Mouse (Mus musculus) left cerebral cortex, postnatal 14 days (tissue): ENCODE data around the gene Spdye4b. TPM values are rescaled to one million over a fixed set of nuclear protein-coding genes. Genes with fewer than 3 reads are reported as not detected.

ENCODE experiments used
- DNase-seq, 2 experiments: peaks; one replicate each; pipeline ENCODE4 v3.0.0; 2021 to 2022; ENCODE audit warnings: low spot score in 2 of 2, mixed read lengths in 1 of 2
- intact Hi-C: fragments of 180-260 bp; cut with DNase I; formaldehyde crosslinking; loops from one replicate; pipeline ENCODE4 v1.15.1; 2025
- microRNA-seq, 2 experiments: library from miRNA; unstranded; fragments of <30 nt; microRNA quantifications; one replicate each; pipeline ENCODE4 v1.2.0; 2022
- total RNA-seq, 2 experiments: library from RNA; stranded (reverse); gene quantifications; 2 replicates each; pipeline ENCODE4 v1.2.3; 2021

Gene Spdye4b
- total RNA-seq, 2 experiments from 2014 or later: not detected

DNA sequence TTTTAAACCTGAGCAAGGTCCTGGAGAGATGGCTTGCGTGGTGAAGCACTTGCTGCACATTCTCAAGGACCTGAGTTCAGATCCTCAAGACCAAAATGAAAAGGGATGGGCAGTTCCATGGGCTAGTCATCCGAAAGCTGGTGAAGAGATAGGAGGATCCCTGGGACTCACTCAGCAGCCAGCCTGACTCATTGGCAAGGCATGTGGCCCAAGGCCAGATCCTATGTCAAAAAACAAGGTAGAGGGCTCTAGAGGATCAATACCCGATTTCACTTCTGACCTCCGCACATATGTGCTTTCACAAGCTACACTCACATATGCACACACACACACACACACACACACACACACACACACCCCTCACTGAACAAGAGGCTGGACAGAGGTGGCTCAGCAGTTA, 15.7 kb downstream of the Spdye4b start:
- intact Hi-C loops: no loop called here
- no peak for DNase-seq

DNA sequence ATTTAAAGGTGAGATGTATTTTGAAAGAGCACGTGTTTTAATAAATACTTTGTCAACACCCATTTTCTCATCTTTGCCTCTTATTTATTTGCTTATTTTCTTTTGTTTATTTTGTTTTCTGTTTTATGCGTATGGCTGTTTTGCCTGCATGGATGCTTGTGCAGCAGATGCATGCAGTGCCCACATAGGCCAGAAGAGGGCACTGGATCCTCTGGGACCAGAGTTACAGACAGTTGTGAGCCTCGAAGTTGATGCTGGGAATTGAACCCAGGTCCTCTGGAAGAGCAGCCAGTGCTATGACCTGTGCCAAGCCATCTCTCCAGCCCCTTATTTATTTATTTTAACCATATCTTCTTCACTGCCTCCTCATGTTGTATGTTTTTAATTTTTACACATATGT, 24.2 kb downstream of the Spdye4b start:
- DNase-seq: no peak
- intact Hi-C loops: no loop called here

DNA sequence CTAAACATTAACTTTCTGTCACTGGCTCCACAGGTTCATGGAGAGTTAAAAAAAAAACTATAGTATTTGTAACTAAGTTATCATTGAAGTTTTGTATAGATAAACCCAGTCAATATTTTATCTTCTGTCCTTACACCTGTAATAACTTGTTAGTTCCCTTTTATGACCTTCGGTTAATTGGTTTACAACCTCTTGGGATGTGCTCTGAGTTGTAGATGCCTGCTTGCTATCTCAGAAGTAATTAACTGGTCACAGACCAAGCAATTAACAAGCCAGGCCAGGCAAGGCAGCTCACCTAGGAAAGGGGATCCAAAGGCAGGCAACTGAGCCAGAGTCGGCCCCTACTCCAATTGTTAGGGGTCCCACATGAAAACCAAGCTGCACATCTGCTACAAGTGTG, 33.0 kb downstream of the Spdye4b start:
- DNase-seq: no peak
- intact Hi-C loops: no loop called here

DNA sequence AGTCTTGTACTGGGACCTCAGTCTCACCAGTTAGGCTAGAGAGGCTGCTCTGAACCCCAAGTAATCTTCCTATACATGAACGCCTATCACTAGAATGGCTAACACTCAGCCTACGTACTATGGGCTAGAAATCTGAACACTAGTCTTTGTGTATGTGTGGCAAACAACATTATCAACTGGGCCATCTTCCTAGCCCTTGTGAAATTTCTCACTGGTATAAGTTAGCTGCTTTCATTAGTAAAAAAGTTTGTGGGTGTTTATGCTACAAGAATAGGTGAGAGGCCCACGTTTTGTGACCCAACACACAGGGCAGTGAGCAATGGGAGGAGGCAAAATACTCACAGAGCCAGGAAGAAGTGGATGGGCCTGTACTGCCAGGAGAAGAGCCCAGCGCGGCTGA, 40.2 kb downstream of the Spdye4b start:
- no peak for DNase-seq
- intact Hi-C loops: no loop called here

DNA sequence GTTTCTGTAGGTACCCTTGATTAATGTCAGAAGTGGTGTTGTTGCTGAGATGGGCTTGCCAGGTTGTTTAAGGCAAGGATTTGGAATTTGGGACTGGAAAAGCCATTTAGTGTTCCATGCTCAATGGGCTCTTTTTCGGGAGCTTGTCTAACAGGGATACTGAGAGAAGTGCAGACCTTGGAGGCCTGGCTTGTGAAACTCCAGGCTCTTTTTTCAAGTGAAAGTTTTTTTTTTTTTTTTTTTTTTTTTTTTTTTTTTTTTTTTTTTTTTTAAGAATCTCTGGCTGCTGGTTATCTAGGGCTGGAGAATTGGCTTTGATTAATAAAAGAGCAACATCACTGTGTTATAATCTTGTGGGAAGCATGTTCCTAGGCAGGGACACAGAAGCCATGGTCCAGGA, 41.5 kb downstream of the Spdye4b start:
- intact Hi-C loops: loop anchor here (1.0 kb wide), 1 partner anchor 12 kb away; no protein-coding TSS in a partner anchor
- DNase-seq: no peak

DNA sequence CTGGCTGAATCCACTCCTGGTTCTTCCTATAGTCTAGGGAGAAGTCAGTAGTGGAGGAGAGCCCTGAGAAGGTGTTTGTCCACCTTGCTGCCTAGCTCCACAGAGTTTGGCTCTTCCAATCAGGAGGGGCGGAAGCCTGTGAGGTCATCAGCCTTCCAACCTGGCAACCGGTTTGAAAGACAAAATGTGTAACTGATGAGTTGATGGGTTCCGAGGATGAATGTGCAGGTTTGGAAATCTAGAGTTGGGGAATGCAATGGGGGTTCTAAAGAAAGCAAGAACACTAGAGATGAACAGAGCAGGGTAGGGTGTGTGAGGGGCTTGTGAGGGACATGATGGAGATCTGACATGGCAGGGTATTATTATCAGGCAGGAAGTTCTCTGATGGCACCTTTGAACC, 46.0 kb downstream of the Spdye4b start, which contains the start of gene Spdye4a:
Gene Spdye4a (minus strand): TSS at position 101 of the 400 bp plus-strand sequence.
- DNase-seq: no peak
- intact Hi-C loops: no loop called here

DNA sequence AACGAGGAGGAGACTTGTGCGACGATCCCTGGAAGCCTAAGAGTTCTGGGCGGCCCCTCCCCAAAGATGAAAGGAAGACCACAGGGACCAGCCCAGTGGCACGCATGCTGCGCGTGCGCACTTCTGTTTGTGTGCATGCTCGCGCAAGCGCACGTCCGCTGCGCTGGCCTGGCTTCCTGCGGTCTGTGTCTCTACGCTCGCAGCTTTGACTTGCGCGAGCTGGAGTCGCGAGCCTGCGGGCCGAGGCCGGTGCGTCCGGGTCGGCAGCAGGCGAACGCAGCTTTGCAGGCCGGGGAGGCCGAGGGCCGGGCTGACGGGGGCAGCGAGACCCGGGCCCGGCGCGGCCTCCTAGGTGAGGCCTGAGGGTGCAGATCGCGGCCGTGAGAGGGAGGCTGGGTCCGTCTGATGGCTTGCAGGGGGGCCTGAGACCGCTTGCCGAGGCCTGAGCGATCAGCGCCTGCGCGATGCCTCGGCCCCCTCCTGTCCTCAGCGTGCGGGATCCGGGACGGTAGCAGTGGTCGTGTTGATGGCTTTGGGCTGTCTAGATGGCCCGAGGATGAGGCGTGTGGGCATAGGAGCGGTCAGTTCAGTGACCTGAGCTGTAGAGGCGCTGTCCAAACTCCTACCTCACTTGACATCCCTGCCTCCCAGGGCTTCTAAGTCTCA, 54.3 kb downstream of the Spdye4b start, which contains the start of gene Zfp12:
Gene Zfp12 (plus strand): TSS at position 136 of the 666 bp plus-strand sequence.
- DNase-seq: peak; percentile 96 to 97

DNA sequence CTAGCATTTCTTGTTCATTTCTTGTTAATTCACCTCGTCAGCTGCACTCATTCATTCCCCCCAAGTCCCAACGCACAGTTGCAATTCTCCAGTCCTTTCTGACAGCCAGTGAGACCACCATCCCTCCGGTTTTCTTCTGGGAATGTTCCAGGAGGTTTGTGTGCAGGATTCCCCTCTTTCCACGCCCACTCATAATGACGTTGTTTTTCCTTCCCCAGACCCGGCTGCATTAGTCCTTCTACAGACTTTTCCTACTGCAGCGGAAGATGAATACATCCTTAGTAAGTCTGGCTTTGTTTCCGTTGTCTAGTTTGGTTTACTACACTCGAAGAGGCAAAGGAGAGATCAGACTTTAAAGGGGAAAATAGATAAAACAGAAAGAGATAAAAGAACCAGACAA, 55.2 kb downstream of the Spdye4b start:
- intact Hi-C loops: no loop called here
- no peak for DNase-seq

More for the DNA sequence above, 54.3 kb downstream of the Spdye4b start, which contains the start of gene Zfp12:
- intact Hi-C loops: loop anchor here (1.0 kb wide), 1 partner anchor 55 kb away; the partner anchor contains the start of gene Rbak

DNA sequence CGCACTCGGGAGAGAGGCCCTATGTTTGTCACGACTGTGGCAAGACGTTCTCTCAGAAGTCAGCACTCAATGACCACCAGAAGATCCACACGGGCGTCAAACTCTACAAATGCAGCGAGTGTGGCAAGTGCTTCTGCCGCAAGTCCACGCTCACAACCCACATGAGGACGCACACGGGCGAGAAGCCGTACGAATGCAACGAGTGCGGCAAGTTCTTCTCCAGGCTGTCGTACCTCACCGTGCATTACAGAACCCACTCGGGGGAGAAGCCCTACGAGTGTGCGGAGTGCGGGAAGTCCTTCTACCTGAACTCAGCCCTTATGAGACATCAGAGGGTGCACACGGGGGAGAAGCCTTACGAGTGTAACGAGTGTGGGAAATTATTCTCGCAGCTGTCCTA, 64.1 kb downstream of the Spdye4b start:
- intact Hi-C loops: loop anchor here (5.0 kb wide), 1 partner anchor 52 kb away; no protein-coding TSS in a partner anchor
- DNase-seq: no peak

DNA sequence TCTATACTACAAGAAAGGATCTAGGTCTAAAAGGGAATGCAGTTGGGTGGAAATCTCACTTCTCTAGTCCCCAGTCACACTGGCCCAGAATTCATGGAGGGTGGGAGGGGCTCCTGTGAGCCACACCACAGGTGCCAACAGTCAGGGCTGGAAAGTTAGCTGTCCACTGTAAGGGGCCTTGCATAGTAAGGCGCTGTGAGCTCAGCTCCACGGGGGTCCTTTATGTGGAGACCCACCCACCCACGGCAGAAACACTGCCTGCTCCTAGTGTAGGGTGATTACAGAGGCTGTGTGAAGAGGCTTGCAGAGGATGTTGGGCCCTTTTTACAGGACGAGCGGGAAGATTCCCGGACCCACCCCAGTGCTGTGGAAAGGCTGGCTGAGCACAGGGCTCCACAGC, 71.2 kb downstream of the Spdye4b start:
- DNase-seq: no peak
- intact Hi-C loops: no loop called here

DNA sequence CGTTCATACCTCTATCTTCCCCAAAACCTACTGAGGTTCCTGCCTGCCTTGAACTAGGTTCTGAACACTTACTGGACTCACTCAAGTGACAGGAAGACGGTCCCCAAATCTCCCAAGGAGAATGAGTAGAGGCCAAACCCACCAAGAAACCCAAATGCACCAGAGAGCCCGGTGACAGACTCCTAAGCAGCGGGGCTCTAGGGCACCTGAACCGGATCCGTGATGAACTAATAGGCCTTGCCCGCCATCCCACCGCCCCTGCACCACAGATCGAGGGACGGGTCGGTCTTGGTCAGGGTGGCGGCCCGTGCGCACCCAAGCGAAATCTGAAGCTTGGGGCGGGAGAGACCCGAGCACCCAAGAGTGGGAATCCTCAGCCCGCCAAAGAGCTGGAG, 72.0 kb downstream of the Spdye4b start:
- DNase-seq: no peak

DNA sequence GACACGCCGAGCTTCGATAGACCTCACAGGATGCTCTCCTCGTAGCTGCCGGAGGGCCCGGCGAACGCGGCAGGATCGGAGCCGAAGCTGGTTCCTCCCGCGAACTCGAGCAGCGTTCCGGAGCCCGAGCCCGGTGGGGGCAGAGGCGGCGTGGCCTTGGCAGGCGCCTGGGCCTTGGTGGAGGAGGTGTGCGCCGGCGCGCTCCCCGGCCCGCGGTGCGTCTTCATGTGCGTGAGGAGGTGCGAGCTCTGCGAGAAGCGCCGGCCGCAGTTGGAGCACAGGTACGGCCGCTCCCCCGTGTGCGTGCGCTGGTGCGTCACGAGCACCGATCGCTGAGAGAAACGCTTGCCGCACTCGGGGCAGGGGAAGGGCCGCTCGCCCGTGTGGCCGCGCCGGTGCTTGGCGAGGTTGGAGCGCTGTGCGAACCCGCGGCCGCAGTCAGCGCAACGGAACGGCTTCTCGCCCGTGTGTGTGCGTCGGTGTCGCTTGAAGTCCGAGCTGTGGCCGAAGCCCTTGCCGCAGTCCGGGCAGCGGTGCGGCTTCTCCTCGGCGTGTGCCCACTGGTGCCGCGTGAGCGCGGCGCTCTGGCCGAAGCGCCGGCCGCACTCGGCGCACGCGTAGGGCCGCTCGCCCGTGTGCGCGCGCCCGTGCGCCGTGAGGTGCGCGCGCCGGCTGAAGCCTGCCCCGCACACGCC, 72.5 kb downstream of the Spdye4b start:
- peak in 1 of 2 experiments; percentile 33 for DNase-seq
- intact Hi-C loops: no loop called here

More for the DNA sequence above, 72.0 kb downstream of the Spdye4b start:
- intact Hi-C loops: no loop called here

DNA sequence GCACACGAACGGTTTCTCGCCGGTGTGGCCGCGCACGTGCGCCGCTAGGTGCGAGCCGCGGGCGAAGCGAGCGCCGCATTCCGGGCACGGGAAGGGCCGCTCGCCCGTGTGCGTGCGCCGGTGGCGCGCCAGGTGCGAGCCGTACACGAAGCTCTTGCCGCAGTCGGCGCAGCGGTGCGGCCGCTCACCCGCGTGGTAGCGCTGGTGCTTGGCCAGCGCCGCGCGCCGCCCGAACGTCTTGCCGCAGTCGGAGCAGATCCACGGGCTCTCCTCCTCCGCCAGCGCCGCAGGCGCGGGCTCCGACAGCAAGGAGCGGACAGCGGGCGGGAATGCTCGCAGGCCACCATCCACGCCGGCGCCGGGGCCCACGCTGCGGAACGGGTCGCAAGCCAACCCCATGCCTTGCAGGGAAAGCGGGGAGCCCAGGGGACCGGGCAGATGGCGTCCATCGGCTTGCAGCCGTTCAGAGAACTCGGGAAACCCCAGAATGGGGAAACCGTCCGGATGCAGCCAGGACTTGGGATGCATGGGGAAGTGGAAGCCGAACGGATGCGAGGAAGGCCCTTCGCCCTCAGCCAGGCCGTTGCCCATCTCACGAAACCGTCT, 73.2 kb downstream of the Spdye4b start:
- peak in 1 of 2 experiments; percentile 32 for DNase-seq
- intact Hi-C loops: no loop called here

Small RNAs within 50 kb of the gene (microRNA-seq; reads per million reads assigned to microRNA genes)
- 0 reads per million in 2 experiments for gene Gm44405

Other genes starting within 250 kb of the Spdye4b start
- 100 to 1,000 TPM; 408 to 429 TPM for gene Fscn1, start 220.7 kb upstream of the Spdye4b start, total RNA-seq
- 10 to 100 TPM; 38.8 to 41.0 TPM for gene Rnf216, start 68.0 kb upstream of the Spdye4b start, total RNA-seq
- gene Olfr718-ps1, start 33.4 kb upstream of the Spdye4b start, total RNA-seq: under 1 TPM; 0.11 to 0.13 TPM
- gene Rbak, start 242 bp upstream of the Spdye4b start, total RNA-seq: 10 to 100 TPM; 15.2 to 15.6 TPM
- not detected for gene Spdye4a, start 45.9 kb downstream of the Spdye4b start, total RNA-seq
- 10 to 100 TPM; 24.6 to 28.2 TPM for gene Zfp12, start 54.1 kb downstream of the Spdye4b start, total RNA-seq
- 10 to 100 TPM; 20.1 to 20.5 TPM for gene Zfp316, start 89.0 kb downstream of the Spdye4b start, total RNA-seq
- 1 to 10 TPM; 7.8 to 8.3 TPM for gene Zfp853, start 112.6 kb downstream of the Spdye4b start, total RNA-seq
- gene E130309D02Rik, start 134.3 kb downstream of the Spdye4b start, total RNA-seq: 10 to 100 TPM; 22.2 to 22.3 TPM
- gene Zdhhc4, start 148.2 kb downstream of the Spdye4b start, total RNA-seq: 10 to 100 TPM; 35.8 to 37.4 TPM
- 1 to 10 TPM; 1.4 to 1.9 TPM for gene Grid2ip, start 176.3 kb downstream of the Spdye4b start, total RNA-seq
- gene Kdelr2, start 222.8 kb downstream of the Spdye4b start, total RNA-seq: 10 to 100 TPM; 41.3 to 43.4 TPM